Mouse (Mus musculus): Measurements from ENCODE around the gene Cd151.

GRCm38 (mm10) chr7:141439811-141440210 lies 27.4 kb upstream of the Cd151 start:
- no peak for TF ChIP-seq POLR2A (IDR thresholded peaks at IDR 0.05; ENCODE audit: borderline replicate concordance, extremely low read depth, insufficient read depth, insufficient read length, poor library complexity, severe bottlenecking)
- TF ChIP-seq CTCF (IDR thresholded peaks at IDR 0.05; ENCODE audit: borderline replicate concordance, extremely low read depth, insufficient read depth, insufficient read length), result no peak

Data from brain, embryonic 14.5 days (tissue).